Mouse (Mus musculus): Measurements from ENCODE around the gene Tep1.

Tep1 gene

DNA sequence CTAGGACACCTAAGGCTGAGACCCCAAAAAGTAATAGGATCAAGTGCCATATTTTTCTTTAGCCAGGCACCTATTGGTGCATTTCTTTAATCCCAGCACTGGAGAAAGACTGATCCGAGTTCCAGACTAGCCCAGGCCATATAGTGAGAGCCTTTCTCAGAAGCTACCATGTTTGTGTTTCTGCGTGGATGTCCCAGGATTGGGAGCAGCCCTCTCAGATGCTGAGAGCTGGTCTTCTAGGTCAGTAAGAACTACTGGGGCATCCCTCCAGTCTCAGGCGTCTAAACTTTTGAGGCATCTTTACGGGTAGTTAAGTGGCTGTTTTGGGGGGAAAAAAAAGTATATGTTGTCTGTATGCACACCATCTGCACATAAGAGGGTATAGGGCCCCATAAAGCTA, 74.4 kb downstream of the Tep1 start:
- DNase-seq (ENCODE audit: low spot score in 2 of 2) = no peak

DNA sequence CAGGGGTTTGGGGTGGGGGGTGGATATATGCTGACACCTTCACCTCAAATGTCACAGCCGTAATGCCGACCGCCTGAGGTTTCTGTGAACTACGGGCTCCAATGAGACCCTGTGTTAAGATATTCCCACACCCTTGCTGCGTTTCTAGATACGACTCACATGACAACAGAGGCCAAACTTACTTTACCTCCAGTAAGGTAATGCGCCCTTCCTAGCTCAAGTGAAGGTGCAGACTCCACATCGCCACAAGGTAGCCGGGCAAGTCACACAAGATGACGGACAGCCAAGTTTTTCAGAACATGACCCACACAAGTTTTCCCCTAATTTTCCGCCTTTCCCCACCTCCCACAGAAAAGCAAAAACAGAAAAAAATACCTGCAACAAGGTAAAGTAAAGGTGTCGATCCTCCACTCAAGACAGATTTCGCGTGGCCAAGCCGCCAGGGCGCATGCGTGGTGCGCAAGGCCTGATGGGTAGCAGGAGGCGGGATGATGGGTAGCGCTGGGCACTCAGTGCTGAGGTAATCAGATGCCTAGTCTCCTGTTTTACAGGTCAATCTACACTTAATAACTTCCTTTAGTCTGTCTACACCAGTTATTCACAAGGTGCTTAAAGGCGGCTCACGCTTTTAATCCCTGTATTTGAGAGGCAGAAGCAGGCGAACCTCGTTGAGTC, 75.0 kb downstream of the Tep1 start:
- no peak for DNase-seq (ENCODE audit: low spot score in 2 of 2)

DNA sequence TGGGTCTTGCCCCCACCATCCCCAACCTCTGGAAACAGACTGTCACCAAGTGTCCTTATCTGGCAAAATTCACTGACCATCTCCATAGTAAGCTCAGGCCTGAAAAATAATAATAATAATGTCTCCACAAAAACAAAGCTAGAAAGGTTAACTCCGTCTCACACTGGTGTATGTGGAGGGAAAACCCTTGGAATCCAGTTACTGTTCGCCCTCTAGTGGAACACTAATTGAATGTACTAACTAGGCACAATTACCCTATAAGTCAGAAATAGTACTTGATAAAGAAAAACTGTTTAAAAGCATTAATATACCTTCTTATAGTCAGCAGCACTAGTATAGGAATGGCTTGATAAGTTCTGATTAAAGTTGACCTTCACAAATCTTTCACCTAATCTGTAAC, 82.2 kb downstream of the Tep1 start:
- no peak for DNase-seq (ENCODE audit: low spot score in 2 of 2)

DNA sequence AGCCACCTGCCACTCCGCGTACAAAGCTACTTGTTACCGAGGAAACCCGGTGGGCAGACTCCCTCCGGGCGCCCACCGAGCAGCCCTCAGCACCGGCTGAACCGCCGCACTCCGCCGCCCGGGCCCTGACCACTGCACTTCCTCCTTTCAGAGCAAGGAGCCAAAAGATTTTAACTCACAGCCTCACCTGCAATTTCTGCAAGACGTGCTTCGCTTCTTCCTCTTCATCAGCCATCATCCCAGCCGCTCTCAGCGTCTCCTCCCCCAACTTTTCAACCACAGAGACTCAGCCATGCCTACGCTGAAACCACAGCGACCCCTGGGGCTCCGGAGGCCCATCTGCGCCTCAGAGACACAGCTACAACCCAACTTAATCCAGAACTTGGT, 85.1 kb downstream of the Tep1 start, which contains the start of gene Ttc5:
Gene Ttc5, minus strand, starts transcription at position 269 of the 387 bp plus-strand sequence.
- peak; percentile 80 to 85 for DNase-seq (ENCODE audit: low spot score in 2 of 2)

DNA sequence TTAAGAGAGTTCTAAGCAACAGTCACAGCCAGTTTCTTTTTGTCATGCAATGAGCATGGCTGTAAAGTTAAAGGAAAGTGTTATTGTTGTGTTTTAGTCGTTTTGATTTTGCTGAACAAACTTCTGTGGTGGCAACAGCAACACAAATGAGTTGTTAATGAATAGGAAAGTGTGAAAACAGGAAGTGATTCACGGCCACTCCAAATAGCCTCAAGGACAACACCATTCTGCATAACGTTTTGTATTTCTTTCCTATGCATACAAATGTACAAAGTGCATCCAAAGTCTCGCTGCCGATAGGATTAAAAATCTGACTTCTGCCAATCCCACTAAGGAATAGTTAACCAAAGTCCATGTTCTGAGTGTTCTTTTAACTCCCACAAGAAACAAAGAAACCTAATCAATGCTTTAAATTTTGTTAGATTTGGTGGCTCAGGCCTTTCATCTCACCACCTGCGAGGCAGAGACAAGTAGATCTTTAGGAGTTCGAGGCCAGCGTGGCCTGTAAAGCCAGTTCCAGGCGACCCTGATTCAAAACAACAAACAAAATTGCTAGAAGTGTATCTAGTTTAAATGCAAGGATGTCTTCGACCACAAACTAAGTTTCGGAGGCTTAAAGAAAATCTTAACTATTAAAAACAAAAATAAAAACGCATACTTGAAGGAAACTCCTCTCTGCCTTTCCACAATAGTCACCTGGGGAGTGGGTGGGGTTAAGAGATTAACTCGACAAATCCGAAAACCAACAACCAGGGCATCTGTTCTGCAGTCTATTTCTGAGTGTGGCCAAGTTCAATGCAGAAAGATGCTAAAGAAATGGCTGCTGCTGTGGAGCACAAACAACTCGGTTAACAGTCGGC, 85.7 kb downstream of the Tep1 start:
- DNase-seq (ENCODE audit: low spot score in 2 of 2) = no peak

DNA sequence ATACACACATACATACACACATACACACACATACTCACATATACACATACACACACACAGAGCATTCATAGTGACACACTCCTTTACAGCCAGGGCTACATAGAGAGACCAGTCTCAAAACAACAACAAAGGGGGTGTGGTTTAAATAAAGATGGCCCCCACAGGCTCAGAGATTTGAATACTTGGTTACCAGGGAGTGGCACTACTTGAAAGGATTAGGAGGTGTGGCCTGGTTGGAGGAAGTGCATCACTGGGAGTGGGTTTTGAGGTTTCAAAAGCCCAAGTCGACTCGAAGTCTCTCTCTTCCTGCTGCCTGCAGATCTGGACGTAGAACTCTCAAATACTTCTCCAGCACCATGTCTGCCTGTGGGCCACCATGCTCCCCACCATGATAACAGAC, 88.2 kb downstream of the Tep1 start:
- no peak for DNase-seq (ENCODE audit: low spot score in 2 of 2)

All from cerebellum, postnatal 4 days (tissue).